Mouse (Mus musculus): ENCODE measurements around the gene Tmem8b. TPM values are rescaled to one million over a fixed set of nuclear protein-coding genes. Genes with fewer than 3 reads are reported as not detected.

Gene Tmem8b
- polyA plus RNA-seq, 1 experiment from 2014 or later = 16.6 TPM

DNA sequence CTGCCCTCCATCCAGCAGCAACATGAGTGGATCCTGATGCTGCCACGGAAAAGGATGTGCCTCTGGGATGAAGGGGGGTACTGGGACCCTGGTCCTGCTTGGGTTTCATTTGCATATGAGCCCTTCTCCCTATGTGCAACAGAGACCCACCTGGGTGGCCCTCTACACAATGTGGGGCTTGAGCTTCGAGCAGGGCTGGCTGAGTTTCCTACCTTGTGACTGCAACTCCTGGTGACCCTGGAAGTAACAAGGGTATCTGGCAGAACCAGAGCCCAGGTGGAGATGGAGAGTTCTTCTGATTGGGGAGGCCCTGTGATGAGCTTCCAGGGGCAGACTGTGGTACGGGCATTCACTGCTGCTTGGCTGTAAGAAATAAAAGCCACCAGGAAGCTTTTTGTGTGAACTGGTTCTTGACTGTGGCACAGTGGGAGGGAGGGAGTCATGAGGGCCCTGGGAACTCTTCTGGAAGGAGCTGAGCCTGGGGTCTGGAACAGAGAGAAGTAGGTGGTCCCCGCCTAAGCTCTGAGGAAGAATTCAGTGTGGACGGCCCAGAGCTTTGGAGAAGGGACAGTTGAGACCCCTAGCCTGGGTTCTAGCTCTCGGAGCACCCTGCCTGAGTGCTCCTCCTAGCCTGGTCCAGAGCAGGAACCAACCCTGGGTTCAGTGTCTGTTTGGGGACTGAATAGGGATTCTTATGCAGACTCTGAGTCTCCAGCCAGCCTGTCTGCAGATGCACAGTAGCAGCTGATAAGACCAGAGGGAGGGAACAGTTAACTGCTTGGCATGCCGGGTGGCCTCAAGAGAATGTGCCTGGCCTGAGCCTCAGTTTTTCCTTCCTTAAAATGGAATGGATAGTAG, 59.2 kb downstream of the Tmem8b start:
- Histone ChIP-seq H3K9me3 (no peaks in the 10 kb centered on the region), H3K36me3 (no peaks in the 10 kb centered on the region), H3K27ac (no peak overlapping the region), H3K4me1 (replicated peaks) (no peaks in the 10 kb centered on the region), H3K27me3 (no peaks in the 10 kb centered on the region), H3K9ac (no peak overlapping the region), H3K4me3 (no peak overlapping the region), H3K4me2 (no peak overlapping the region)
- WGBS = 76% methylated on average over 7 of the region's 7 CpGs
- ATAC-seq (ENCODE audit: low FRiP score) = no peak

DNA sequence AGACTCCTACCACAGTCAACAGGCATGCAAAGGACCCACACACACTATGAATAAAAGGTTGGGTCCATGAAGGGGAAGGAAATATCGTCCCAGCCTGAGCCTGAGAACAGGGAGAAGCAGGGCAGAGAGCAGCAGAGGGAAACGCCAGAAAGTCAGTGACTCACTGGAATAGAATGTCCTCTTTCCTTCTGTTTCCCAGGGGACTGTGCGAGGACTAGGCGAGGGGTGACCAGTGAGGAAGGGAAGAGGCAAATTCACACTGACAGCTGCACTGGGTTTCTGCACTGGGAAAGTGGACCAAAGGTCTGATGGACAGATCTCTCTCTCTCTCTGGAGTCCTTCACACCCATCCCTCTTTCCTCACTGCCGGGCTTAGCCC, 59.8 kb downstream of the Tmem8b start:
- no peak for ATAC-seq (ENCODE audit: low FRiP score)
- no peaks in the 10 kb centered on the region for H3K27me3 ChIP-seq
- 69% methylated on average over 5 of the region's 5 CpGs for WGBS
- H3K27ac ChIP-seq = no peak overlapping the region
- no peaks in the 10 kb centered on the region for H3K4me1 ChIP-seq (replicated peaks)
- H3K4me2 ChIP-seq = no peak overlapping the region
- no peak overlapping the region for H3K4me3 ChIP-seq
- H3K36me3 ChIP-seq = no peaks in the 10 kb centered on the region
- no peaks in the 10 kb centered on the region for H3K9me3 ChIP-seq
- H3K9ac ChIP-seq = no peak overlapping the region

DNA sequence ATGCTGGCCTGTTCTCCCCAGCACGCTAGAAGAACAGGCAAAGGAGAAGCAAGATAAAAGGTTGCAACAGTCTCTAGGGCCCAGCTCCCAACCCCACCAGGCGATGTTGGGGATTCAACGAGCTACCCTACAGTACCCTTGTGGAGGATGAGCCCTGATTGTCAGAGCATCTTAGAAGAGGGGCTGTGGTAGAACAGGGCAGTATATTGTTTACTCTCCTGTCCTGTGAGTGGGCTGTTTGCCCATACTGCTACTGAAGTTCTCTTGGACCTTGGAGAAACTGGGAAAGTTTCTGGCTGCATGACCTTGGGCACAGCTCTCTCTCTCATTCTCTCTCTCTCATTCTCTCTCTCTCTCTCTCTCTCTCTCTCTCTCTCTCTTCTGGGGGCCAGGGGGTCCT, 60.4 kb downstream of the Tmem8b start:
- H3K27ac ChIP-seq = no peak overlapping the region
- H3K4me2 ChIP-seq = no peak overlapping the region
- no peak overlapping the region for H3K4me3 ChIP-seq
- no peaks in the 10 kb centered on the region for H3K9me3 ChIP-seq
- H3K27me3 ChIP-seq = no peaks in the 10 kb centered on the region
- WGBS = 74% methylated on average over 3 of the region's 3 CpGs
- no peaks in the 10 kb centered on the region for H3K36me3 ChIP-seq
- no peak for ATAC-seq (ENCODE audit: low FRiP score)
- no peaks in the 10 kb centered on the region for H3K4me1 ChIP-seq (replicated peaks)
- H3K9ac ChIP-seq = no peak overlapping the region

- no peak within 1 kb of the TSS for H3K9ac ChIP-seq
- no peak within 1 kb of the TSS for H3K4me2 ChIP-seq
- H3K9me3 ChIP-seq = no peaks in the 10 kb centered on the region
- no peak within 1 kb of the TSS for H3K27ac ChIP-seq
- no peak within 1 kb of the TSS for H3K4me3 ChIP-seq
- H3K36me3 ChIP-seq = no peaks in the 10 kb centered on the region
- no peaks in the 10 kb centered on the region for H3K27me3 ChIP-seq
- no peaks in the 10 kb centered on the region for H3K4me1 ChIP-seq (replicated peaks)
- ATAC-seq (ENCODE audit: low FRiP score) = no peak
- whole genome bisulfite sequencing = 79% methylated on average over 14 of the region's 14 CpGs
Measured at GRCm38 (mm10) chr4:43729794-43730550, 61.2 kb downstream of the Tmem8b start, which contains the start of gene Spaar. TSS of gene Spaar (plus strand) at chr4:43730034.

- H3K9ac ChIP-seq = no peak overlapping the region
- no peak overlapping the region for H3K27ac ChIP-seq
- no peaks in the 10 kb centered on the region for H3K4me1 ChIP-seq (replicated peaks)
- H3K4me2 ChIP-seq = no peak overlapping the region
- no peaks in the 10 kb centered on the region for H3K27me3 ChIP-seq
- WGBS = 74% methylated on average over 21 of the region's 21 CpGs
- no peaks in the 10 kb centered on the region for H3K36me3 ChIP-seq
- no peak for ATAC-seq (ENCODE audit: low FRiP score)
- no peak overlapping the region for H3K4me3 ChIP-seq
- H3K9me3 ChIP-seq = no peaks in the 10 kb centered on the region
Measured at GRCm38 (mm10) chr4:43730750-43731297, 62.1 kb downstream of the Tmem8b start.

- Histone ChIP-seq H3K36me3 (no peaks in the 10 kb centered on the region), H3K9me3 (no peaks in the 10 kb centered on the region)
Measured at GRCm38 (mm10) chr4:43732171-43732570, 63.4 kb downstream of the Tmem8b start.

DNA sequence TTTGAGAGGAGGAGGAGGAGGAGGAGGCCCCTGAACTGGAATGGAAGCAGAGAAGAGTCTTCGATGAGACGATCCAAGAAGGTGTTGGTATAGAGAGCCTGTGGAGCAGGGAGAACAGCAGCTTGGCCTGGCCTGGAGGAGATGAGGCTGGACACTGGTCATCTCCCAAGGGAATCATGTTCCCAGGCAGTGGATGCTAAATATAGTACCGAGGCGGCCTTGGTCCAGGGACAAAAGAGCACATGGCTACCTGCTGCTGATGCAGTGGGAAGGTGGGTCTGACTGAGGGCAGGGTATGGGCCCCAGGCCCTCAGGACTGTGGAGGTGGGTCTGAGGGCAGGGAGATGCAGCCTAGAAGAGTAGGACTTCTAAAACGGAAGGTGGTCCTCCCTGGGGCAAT, 64.4 kb downstream of the Tmem8b start:
- H3K27me3 ChIP-seq = no peaks in the 10 kb centered on the region
- H3K4me2 ChIP-seq = no peak overlapping the region
- no peak overlapping the region for H3K4me3 ChIP-seq
- H3K27ac ChIP-seq = no peak overlapping the region
- ATAC-seq (ENCODE audit: low FRiP score) = no peak
- H3K9ac ChIP-seq = no peak overlapping the region
- H3K36me3 ChIP-seq = no peaks in the 10 kb centered on the region
- no peaks in the 10 kb centered on the region for H3K4me1 ChIP-seq (replicated peaks)
- WGBS = 84% methylated on average over 5 of the region's 5 CpGs
- H3K9me3 ChIP-seq = no peaks in the 10 kb centered on the region

More at GRCm38 (mm10) chr4:43732171-43732570, 63.4 kb downstream of the Tmem8b start:
- Histone ChIP-seq H3K27ac (no peak overlapping the region), H3K9ac (no peak overlapping the region), H3K27me3 (no peaks in the 10 kb centered on the region), H3K4me3 (no peak overlapping the region), H3K4me1 (replicated peaks) (no peaks in the 10 kb centered on the region), H3K4me2 (no peak overlapping the region)
- WGBS = 38% methylated on average over 1 of the region's 1 CpGs
- ATAC-seq (ENCODE audit: low FRiP score) = no peak

GRCm38 (mm10) chr4:43737144-43737543, 68.4 kb downstream of the Tmem8b start:
- H3K27me3 ChIP-seq = no peaks in the 10 kb centered on the region
- no peaks in the 10 kb centered on the region for H3K9me3 ChIP-seq
- no peak overlapping the region for H3K4me3 ChIP-seq
- no peak overlapping the region for H3K27ac ChIP-seq
- ATAC-seq (ENCODE audit: low FRiP score) = no peak
- WGBS = 64% methylated on average over 6 of the region's 6 CpGs
- H3K9ac ChIP-seq = no peak overlapping the region
- H3K36me3 ChIP-seq = no peaks in the 10 kb centered on the region
- H3K4me2 ChIP-seq = no peak overlapping the region
- no peaks in the 10 kb centered on the region for H3K4me1 ChIP-seq (replicated peaks)

DNA sequence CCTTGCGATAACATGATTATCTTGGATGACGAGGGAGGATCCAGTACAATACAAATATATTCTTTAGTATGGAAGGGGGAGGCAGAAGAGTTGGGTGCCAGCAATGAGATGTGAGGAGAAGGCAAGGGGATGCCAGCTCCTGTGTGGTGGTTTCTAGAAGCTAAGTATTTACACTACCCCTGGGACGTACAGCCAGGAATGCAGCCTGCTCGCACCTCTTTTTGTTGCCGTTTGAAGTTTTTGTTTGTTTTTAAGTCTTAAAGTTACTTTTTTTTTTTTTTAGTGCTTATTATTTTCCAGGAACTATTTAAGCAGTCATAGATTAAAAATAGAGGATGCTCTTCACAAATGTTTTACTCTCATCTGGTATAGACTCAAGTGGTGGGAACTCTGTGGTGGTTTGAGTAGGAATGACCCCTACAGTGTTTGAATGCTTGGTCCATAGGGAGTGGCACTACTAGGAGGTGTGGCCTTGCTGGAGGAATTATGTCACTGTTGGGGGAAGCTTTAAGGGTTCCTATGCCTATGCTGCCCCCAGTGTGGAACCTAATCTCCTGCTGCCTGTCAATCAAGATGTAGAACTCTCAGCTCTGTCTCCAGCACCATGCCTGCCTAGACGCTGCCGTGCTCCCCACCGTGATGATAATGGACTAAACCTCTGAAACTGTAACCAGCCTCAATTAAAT, 70.4 kb downstream of the Tmem8b start:
- H3K9ac ChIP-seq = no peak overlapping the region
- no peak for ATAC-seq (ENCODE audit: low FRiP score)
- WGBS = 74% methylated on average over 8 of the region's 8 CpGs
- no peaks in the 10 kb centered on the region for H3K27me3 ChIP-seq
- no peak overlapping the region for H3K4me2 ChIP-seq
- H3K4me3 ChIP-seq = no peak overlapping the region
- H3K9me3 ChIP-seq = no peaks in the 10 kb centered on the region
- H3K36me3 ChIP-seq = no peaks in the 10 kb centered on the region
- H3K4me1 ChIP-seq (replicated peaks) = no peaks in the 10 kb centered on the region
- no peak overlapping the region for H3K27ac ChIP-seq

DNA sequence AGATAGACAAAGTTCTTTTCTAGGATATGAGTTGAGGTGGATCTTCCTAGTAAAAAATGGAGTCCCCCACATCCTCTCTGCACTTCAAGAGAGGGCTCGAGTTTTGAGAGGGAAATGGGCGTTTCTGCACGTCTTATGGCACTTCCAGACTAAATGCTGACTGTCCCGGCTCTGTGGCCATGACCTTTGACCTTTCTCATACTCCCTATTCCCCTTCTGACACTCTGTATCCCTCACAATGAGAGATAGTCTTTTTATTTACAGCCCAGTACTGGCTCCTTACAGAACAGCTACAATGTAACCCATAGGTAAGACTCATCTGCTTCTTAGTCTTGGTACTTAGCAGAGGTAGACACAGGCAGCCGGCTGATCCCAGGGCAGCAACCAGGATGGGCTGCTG, 72.8 kb downstream of the Tmem8b start:
- H3K4me3 ChIP-seq = no peak overlapping the region
- no peak overlapping the region for H3K9ac ChIP-seq
- H3K27ac ChIP-seq = no peak overlapping the region
- ATAC-seq (ENCODE audit: low FRiP score) = no peak
- H3K36me3 ChIP-seq = no peaks in the 10 kb centered on the region
- no peaks in the 10 kb centered on the region for H3K4me1 ChIP-seq (replicated peaks)
- 69% methylated on average over 5 of the region's 5 CpGs for WGBS
- H3K27me3 ChIP-seq = no peaks in the 10 kb centered on the region
- no peak overlapping the region for H3K4me2 ChIP-seq
- H3K9me3 ChIP-seq = no peaks in the 10 kb centered on the region

All from hindbrain, embryonic 13.5 days (tissue).